1 mouse cellular context compared by ENCODE assay signal in the genomic region with DNA sequence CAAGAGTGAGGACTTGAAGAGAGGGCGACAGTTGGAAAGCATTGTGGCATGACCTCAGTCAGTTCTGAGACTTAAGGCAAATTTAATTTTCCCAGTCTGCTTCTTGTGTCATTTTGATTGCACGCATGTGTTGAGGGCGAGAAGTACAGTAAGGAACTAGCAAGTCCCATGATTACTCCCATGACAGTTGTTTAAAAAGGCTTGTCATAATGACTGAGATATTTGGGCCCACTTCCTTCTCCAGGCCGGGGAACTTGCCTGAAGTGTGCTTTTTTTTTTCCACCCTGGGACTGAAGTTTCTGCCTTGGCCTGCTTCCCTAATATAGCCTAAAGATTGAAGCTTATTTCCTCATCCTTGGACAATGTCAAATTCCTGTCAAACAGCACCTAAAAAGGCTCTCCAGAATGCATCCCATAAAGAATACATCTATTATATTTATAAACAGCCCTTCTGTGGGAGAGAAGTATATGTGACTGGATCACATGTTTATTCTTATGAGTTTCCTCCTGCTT.
TF ChIP-seq lines count a peak whose summit lies in the region.

No protein-coding gene starts in this region.

TF ChIP-seq in CH12.LX, 34 proteins besides CTCF, POLR2A, EP300 and RAD21 (continued from another document):
- TF ChIP-seq E2F4 (IDR thresholded peaks at IDR 0.05; ENCODE audit: insufficient replicate concordance, low read depth, low read length) (no peak), ZKSCAN1 (IDR thresholded peaks at IDR 0.05; ENCODE audit: borderline replicate concordance, low read depth, low read length) (no peak)
